Mouse (Mus musculus) NIH3T3 (cell line): ENCODE measurements at regions not wholly inside any gene's neighbourhood (a gene's known extent, or its start where the extent isn't known, plus 50 kb on each side); places are given as distances from the start of the nearest gene placed in this dataset.
"Not testable (repeated sequence)": the region's sequence is repeated elsewhere in the genome, so short reads cannot be mapped to it uniquely, and the experiment has no call there.

Experiments used
- DNase-seq: peaks from one replicate; pipeline ENCODE4 v3.0.0-alpha.2; 2012; ENCODE audit warnings: low read depth

GRCm38 (mm10) chr15:44851346-44852064 is 4717.3 kb downstream of the 9330182O14Rik start:
- peak; percentile 30 for DNase-seq

- no peak for DNase-seq
Observed at GRCm38 (mm10) chr15:44857080-44857479, 4722.9 kb downstream of the 9330182O14Rik start.

DNA sequence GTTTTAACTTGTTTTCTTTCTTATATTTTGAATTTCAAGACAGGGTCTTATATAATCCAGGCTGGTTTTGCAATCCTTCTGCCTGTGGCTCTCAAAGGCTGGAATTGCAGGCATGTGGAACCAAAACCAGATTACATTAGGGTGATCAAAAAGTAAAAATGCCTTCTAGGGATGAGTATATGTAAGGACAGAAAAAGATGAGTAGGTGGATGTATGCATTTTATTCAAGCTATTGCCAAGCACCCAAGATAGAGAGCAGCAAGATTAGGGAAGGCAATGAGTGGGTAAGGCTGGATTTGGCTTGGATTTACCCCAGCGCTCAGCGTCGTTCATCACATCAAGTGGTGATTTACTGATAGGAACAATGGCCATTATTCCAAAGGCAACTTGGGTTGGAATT is 4725.2 kb downstream of the 9330182O14Rik start:
- DNase-seq, result no peak

DNA sequence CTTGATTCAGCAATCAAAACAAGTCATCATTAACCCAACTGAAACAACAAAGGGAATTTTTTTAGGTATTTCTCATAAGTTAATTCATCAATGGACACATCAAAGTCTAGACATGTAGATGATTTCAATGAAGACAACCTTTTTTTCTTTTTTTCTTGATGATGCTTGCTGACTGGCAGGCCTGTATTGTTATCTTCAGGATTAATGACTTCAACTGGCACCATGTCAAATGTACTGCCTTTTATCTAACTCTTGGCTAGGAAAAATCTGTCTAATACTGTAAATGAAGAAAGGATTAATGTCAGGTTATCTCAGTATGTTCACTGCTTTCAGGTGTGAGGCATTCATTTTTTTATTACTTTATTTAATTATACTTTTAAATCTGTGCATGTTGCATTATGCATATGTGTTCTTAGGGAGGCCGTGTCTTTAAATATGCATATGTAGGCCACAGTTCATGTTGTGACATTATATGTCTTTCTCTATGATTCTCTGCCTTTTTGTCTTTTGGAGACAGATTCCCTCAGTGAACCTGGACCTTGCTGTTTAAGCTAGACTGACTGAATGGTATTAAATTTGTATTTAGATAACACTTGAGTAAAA is 4726.1 kb downstream of the 9330182O14Rik start:
- DNase-seq, result no peak

- peak; percentile 2 for DNase-seq
Observed at GRCm38 (mm10) chr15:44868537-44868936, 4734.4 kb downstream of the 9330182O14Rik start.

GRCm38 (mm10) chr15:44869023-44869422 is 4734.9 kb downstream of the 9330182O14Rik start:
- no peak for DNase-seq

DNA sequence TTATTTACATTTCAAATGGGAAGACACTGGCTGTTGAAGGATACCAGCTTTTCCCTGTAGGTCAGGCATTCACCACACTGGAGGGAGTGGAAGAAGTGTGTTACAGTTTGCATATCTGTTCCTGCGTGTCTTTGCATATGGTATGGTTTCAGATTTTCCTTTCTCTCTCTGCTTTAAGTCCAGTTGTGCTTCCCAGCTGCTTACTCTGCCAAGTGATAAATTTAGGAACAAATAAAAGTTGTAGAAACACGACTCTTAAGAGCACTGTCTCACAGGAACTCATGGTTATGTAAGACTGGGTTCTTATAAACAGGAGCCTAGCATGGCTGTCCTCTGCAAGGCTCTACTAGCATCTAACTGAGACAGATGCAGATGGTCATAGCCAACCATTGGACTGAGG is 4735.5 kb downstream of the 9330182O14Rik start:
- DNase-seq, result no peak

DNA sequence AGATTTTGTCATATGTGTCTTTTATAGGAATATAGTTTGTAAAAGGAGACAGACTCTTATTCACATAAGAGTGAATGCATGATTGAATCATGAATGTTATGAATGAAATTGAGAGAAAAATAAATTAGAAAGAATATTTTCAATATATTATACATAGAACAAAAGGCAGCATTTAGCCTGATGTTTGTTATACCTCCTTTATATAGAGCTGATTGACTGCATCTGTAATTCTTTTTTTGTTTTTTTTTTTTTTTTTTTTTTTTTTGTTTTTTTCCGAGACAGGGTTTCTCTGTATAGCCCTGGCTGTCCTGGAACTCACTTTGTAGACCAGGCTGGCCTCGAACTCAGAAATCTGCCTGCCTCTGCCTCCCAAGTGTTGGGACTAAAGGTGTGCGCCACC is 4736.8 kb downstream of the 9330182O14Rik start:
- DNase-seq, result not testable (repeated sequence)

DNA sequence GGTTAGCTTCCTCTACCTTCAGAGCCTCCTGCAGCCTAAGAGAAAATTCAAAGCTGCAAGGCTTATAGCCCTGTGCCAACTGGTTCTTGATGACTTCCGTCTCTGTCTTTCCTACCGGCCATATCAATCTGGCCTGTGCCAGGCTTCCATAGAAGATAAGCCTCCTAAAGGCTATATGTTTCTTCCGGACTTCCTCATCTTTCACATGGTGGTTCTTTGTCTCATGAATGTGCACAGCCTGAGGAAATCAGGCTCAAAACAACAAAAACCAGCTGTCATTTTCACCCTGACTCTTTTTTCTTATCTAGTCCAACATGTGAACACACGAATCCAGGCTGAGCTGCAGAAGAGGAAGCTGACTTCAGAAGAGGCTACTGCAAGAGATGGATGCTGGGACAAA is 4748.1 kb downstream of the 9330182O14Rik start:
- DNase-seq, result no peak

GRCm38 (mm10) chr15:44891544-44891943 is 4757.4 kb downstream of the 9330182O14Rik start:
- no peak for DNase-seq

DNA sequence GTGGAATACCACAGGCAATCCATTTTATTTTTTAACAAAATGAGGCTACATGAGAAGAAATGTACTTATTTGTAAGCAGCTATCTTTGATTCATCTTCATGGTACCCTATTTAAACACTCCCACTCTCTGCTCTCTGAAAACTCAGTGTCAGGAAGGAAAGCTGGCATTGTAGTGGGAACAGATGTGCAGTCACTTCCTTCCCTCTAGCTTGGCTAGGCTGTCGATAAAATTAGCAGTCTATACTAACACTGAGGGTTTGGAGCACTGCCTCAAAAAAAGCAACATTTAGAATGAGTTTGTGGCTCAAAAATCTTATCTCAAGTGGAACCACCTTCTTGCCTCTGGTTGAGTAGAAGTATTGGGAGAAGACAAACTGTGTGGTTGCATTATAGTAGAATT is 4762.1 kb downstream of the 9330182O14Rik start:
- no peak for DNase-seq

DNA sequence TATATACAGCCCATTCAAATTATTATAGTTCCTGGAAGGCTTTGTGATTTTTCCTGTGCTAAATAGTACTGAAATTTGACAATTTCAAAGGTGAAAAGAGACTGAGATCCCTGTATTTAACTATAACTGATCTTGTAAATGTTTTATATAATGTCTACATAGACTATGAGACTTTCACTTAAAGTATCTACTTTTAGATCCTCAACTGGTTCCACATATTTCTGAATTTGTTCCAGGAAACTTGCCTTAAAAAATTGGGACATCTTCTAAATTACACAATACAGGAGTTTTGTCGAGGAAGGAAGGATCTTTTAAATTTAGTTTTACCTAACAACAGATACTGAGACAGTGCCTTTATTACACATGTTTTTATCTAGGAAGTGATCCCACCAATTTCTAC is 4763.4 kb downstream of the 9330182O14Rik start:
- no peak for DNase-seq

DNA sequence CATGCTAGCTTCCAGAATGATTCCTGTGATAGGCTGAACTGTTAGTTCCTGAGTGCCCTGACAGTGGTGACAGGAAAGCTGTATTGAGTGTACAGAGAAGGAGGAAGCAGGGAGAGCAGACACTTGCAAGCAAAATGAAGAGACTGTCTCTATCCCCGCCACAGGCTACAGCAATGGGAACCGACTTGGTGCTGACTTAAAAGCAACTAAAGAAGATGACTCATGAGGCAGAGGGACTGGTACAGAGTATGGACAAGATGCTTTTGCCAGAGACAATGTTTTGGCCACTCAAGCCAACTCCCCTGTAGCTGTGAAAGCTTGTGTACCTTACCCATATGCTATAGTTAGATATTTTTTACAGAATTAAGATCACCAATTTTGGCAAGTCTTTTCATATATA is 4773.0 kb downstream of the 9330182O14Rik start:
- DNase-seq, result no peak

- no peak for DNase-seq
Observed at GRCm38 (mm10) chr15:44913434-44913833, 4779.3 kb downstream of the 9330182O14Rik start.

- DNase-seq, result no peak
Observed at GRCm38 (mm10) chr15:44915005-44915404, 4780.8 kb downstream of the 9330182O14Rik start.

DNA sequence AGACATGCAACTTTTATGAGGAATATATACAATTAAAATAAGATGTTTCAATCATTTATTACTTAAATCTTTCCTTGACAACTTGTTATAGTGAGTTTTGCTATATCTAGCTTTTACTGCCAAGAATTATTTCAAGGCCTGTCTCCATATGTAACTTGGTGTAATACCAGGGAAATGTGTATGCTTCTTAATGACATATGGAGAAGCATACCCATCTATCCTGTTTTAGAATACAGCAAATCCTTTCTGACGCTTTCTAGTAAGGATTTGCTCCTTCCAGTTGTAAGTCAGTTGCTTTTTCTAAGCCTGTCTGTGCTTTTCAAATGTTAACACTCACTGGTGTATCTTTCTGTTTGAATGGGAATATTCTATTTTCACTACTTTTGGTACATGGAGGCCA is 4782.3 kb downstream of the 9330182O14Rik start:
- DNase-seq, result no peak

- no peak for DNase-seq
Observed at GRCm38 (mm10) chr15:44924686-44925085, 4790.5 kb downstream of the 9330182O14Rik start.

GRCm38 (mm10) chr15:44927058-44927457 is 4792.9 kb downstream of the 9330182O14Rik start:
- no peak for DNase-seq

- DNase-seq, result no peak
Observed at GRCm38 (mm10) chr15:44948626-44949025, 4814.5 kb downstream of the 9330182O14Rik start.

- no peak for DNase-seq
Observed at GRCm38 (mm10) chr15:44950952-44951642, 4816.9 kb downstream of the 9330182O14Rik start.
